ENCODE assay signal across 15 mouse cellular contexts in genomic region chr7:15993152-15993551, GRCm38 (mm10). TPM values are rescaled to one million over a fixed set of nuclear protein-coding genes. Genes with fewer than 3 reads are reported as not detected.
A peak's percentile ranks its signal among the peaks of the same experiment; 100 is the strongest.
DNase-seq lines count a peak whose midpoint lies in the region; ATAC-seq and TF ChIP-seq lines count a peak whose summit lies in the region.
"Had no signal": no experiment of that assay in that cellular context is flagged by ENCODE, and none has a peak within 500 bp of the region (broad histone marks: within the 10 kb centered on the region; RNA-seq: fewer than 3 reads in every experiment).

No protein-coding gene starts in this region.

- no peak overlapping the region for H3K4me3 ChIP-seq in testis, adult 2 months (ENCODE audit: control insufficient read depth, low read depth, low read length)
- H3K4me3 ChIP-seq in kidney, embryonic 16.5 days (ENCODE audit: low read length) = no peak overlapping the region
- H3K4me3 ChIP-seq in liver, embryonic 16.5 days (ENCODE audit: low read depth, low read length) = no peak overlapping the region
- no peak overlapping the region for H3K4me3 ChIP-seq in heart, embryonic 10.5 days
- H3K4me3 ChIP-seq: embryonic facial prominence, embryonic 10.5 days; gastrocnemius, adult 2 months; limb, embryonic 13.5 days; midbrain, embryonic 10.5 days had no signal

- no peaks in the 10 kb centered on the region for H3K36me3 ChIP-seq in testis, adult 2 months (ENCODE audit: control insufficient read depth, insufficient read depth, low read length)
- peaks cover 61% of the 10 kb centered on the region for H3K36me3 ChIP-seq in kidney, embryonic 16.5 days (ENCODE audit: insufficient read depth, low read length)
- peaks cover 4% of the 10 kb centered on the region for H3K36me3 ChIP-seq in liver, embryonic 16.5 days (ENCODE audit: control insufficient read depth, insufficient read depth)
- peaks cover 88% of the 10 kb centered on the region for H3K36me3 ChIP-seq in heart, embryonic 10.5 days

- H3K4me1 ChIP-seq in testis, adult 2 months (ENCODE audit: control insufficient read depth, insufficient read depth, low read length) = peaks cover 4% of the 10 kb centered on the region
- H3K4me1 ChIP-seq in kidney, embryonic 16.5 days (ENCODE audit: insufficient read depth, low read length) = no peaks in the 10 kb centered on the region
- no peaks in the 10 kb centered on the region for H3K4me1 ChIP-seq in liver, embryonic 16.5 days (ENCODE audit: control insufficient read depth, low read depth, low read length)
- no peaks in the 10 kb centered on the region for H3K4me1 ChIP-seq in heart, embryonic 10.5 days
- H3K4me1 ChIP-seq: embryonic facial prominence, embryonic 10.5 days; limb, embryonic 13.5 days; midbrain, embryonic 10.5 days had no signal

- no peak for TF ChIP-seq CTCF in testis, adult 2 months (IDR thresholded peaks at IDR 0.05; ENCODE audit: control insufficient read depth, insufficient read depth, insufficient replicate concordance, low read depth, low read length)

- no peak overlapping the region for H3K27ac ChIP-seq in testis, adult 2 months (ENCODE audit: control insufficient read depth, insufficient read depth, low read depth, low read length)
- H3K27ac ChIP-seq in kidney, embryonic 16.5 days (ENCODE audit: low read length) = no peak overlapping the region
- H3K27ac ChIP-seq in liver, embryonic 16.5 days (ENCODE audit: low read length) = no peak overlapping the region
- no peak overlapping the region for H3K27ac ChIP-seq in heart, embryonic 10.5 days
- H3K27ac ChIP-seq: embryonic facial prominence, embryonic 10.5 days; gastrocnemius, adult 2 months; limb, embryonic 13.5 days; midbrain, embryonic 10.5 days had no signal

- DNase-seq in testis, postnatal 10 days (ENCODE audit: low spot score) = no peak
- DNase-seq in cerebellum, adult 8-10 months = no peak
- no peak for DNase-seq in heart, embryonic 10.5 days (ENCODE audit: low spot score)
- no peak for DNase-seq in lung, postnatal 36 days
- DNase-seq: cerebellum, adult 18-20 months; gastrocnemius, adult 2 months; lung, adult 2 months; thymus, postnatal 4 days had no signal

- H3K9ac ChIP-seq in kidney, embryonic 16.5 days (replicated peaks; ENCODE audit: low read length) = no peak overlapping the region
- H3K9ac ChIP-seq in liver, embryonic 16.5 days (ENCODE audit: low read depth, low read length) = no peak overlapping the region
- H3K9ac ChIP-seq: limb, embryonic 13.5 days had no signal

- ATAC-seq in kidney, embryonic 16.5 days (ENCODE audit: low FRiP score, low TSS enrichment) = peak; percentile 62
- 0 out of 2 replicates have a peak, but pooled peaks have one; percentile 16 for ATAC-seq in liver, embryonic 16.5 days (ENCODE audit: low read depth)
- ATAC-seq: hindbrain, embryonic 16.5 days had no signal

- H3K27me3 ChIP-seq in testis, adult 2 months (ENCODE audit: control insufficient read depth, insufficient read depth, low read length) = no peaks in the 10 kb centered on the region
- no peaks in the 10 kb centered on the region for H3K27me3 ChIP-seq in kidney, embryonic 16.5 days (ENCODE audit: insufficient read depth, low read length)
- no peaks in the 10 kb centered on the region for H3K27me3 ChIP-seq in liver, embryonic 16.5 days (ENCODE audit: control insufficient read depth, insufficient read depth, low read depth, low read length)
- H3K27me3 ChIP-seq in heart, embryonic 10.5 days (ENCODE audit: insufficient read depth, poor library complexity, severe bottlenecking) = no peaks in the 10 kb centered on the region
- H3K27me3 ChIP-seq: limb, embryonic 13.5 days had no signal

- no peak overlapping the region for H3K4me2 ChIP-seq in kidney, embryonic 16.5 days (replicated peaks; ENCODE audit: low read depth, low read length)
- H3K4me2 ChIP-seq in liver, embryonic 16.5 days (ENCODE audit: low read depth, low read length) = no peak overlapping the region
- H3K4me2 ChIP-seq: limb, embryonic 13.5 days had no signal

- peak; percentile 23; the same call in 1 of the 2 replicates for TF ChIP-seq POLR2A in testis, adult 2 months (IDR thresholded peaks at IDR 0.05; ENCODE audit: control insufficient read depth, low read depth, low read length)

- 68% methylated on average over 3 of the region's 3 CpGs for WGBS in kidney, embryonic 16.5 days
- WGBS in liver, embryonic 16.5 days (ENCODE audit: insufficient replicate concordance) = 54% methylated on average over 3 of the region's 3 CpGs
- WGBS in heart, embryonic 10.5 days = 73% methylated on average over 3 of the region's 3 CpGs

- H3K9me3 ChIP-seq in kidney, embryonic 16.5 days (ENCODE audit: low read length) = no peaks in the 10 kb centered on the region
- no peaks in the 10 kb centered on the region for H3K9me3 ChIP-seq in liver, embryonic 16.5 days (replicated peaks; ENCODE audit: control insufficient read depth, low read length)
- no peaks in the 10 kb centered on the region for H3K9me3 ChIP-seq in heart, embryonic 10.5 days
- H3K9me3 ChIP-seq: embryonic facial prominence, embryonic 10.5 days; limb, embryonic 13.5 days; midbrain, embryonic 10.5 days had no signal

RNA-seq across cellular contexts. Expression of gene Ehd2, which starts 25.8 kb away (rescaled TPM):
- polyA plus RNA-seq in testis, adult 2 months (2012; rRNA removed) = 3.0 and 3.5 TPM in 2 replicates
- 36.8 and 37.9 TPM in 2 replicates for polyA plus RNA-seq in kidney, embryonic 16.5 days (2015; fragmentation: Nextera tagmentation; extraction: Ambion mirVana)
- polyA plus RNA-seq in liver, embryonic 16.5 days (2015; fragmentation: Nextera tagmentation; extraction: Ambion mirVana) = 4.7 and 5.6 TPM in 2 replicates
- 22.1 and 26.2 TPM in 2 replicates for polyA plus RNA-seq in heart, embryonic 10.5 days (2016; fragmentation: Nextera tagmentation; extraction: Ambion mirVana)

RNA-seq across cellular contexts. Expression of gene Nop53, which starts 47.3 kb away (rescaled TPM):
- 57.2 and 81.1 TPM in 2 replicates for polyA plus RNA-seq in testis, adult 2 months (2012; rRNA removed)
- 198 and 212 TPM in 2 replicates for polyA plus RNA-seq in kidney, embryonic 16.5 days (2015; fragmentation: Nextera tagmentation; extraction: Ambion mirVana)
- polyA plus RNA-seq in liver, embryonic 16.5 days (2015; fragmentation: Nextera tagmentation; extraction: Ambion mirVana) = 71.8 and 79.1 TPM in 2 replicates
- polyA plus RNA-seq in heart, embryonic 10.5 days (2016; fragmentation: Nextera tagmentation; extraction: Ambion mirVana) = 136 and 152 TPM in 2 replicates

RNA-seq across cellular contexts. Expression of gene Bicra, which starts 54.6 kb away (rescaled TPM):
- 5.9 and 7.3 TPM in 2 replicates for polyA plus RNA-seq in testis, adult 2 months (2012; rRNA removed)
- 7.1 and 7.5 TPM in 2 replicates for polyA plus RNA-seq in kidney, embryonic 16.5 days (2015; fragmentation: Nextera tagmentation; extraction: Ambion mirVana)
- polyA plus RNA-seq in liver, embryonic 16.5 days (2015; fragmentation: Nextera tagmentation; extraction: Ambion mirVana) = 1.4 and 1.9 TPM in 2 replicates
- 5.8 and 7.4 TPM in 2 replicates for polyA plus RNA-seq in heart, embryonic 10.5 days (2016; fragmentation: Nextera tagmentation; extraction: Ambion mirVana)
